Mouse (Mus musculus): Measurements from ENCODE around the gene Odf2l. TPM values are rescaled to one million over a fixed set of nuclear protein-coding genes. Genes with fewer than 3 reads are reported as not detected.

The Odf2l gene
- polyA plus RNA-seq, 1 experiment, result 1.5 TPM

DNA sequence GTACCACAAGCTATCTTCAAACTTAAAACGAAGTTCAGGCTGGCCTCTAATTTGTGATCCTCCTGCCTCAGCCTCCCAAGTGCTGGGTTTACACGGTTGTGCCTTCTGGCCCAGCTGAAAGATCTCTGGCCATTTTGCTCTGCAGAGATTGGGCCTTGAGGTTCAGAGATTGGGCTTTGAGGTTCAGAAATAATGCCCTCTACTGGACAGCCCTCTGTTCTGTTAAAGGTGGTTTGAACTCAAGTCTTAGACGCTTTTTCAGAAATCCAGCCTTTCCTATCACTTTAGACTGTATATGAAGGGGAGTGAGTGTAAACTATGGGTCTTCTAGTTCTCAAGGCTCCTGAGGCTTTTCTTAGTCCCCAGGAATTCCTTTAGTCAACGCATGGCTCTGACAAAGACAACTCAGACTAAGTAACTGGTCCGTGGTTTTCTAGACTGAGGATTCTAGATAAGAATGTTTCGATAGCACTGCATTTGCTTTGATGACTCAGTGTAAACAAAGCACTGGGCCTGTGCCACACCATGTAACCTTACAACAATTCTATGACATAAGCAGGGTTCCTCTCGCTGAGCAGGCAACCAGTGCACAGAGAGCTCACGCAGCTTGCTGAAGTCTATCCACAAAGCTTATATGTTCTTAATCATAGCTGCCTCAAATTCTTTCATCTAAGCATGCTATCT lies 77.0 kb downstream of the Odf2l start:
- 45% methylated on average over 8 of the region's 8 CpGs for WGBS
- DNase-seq (ENCODE audit: low read depth, low spot score), result no peak

DNA sequence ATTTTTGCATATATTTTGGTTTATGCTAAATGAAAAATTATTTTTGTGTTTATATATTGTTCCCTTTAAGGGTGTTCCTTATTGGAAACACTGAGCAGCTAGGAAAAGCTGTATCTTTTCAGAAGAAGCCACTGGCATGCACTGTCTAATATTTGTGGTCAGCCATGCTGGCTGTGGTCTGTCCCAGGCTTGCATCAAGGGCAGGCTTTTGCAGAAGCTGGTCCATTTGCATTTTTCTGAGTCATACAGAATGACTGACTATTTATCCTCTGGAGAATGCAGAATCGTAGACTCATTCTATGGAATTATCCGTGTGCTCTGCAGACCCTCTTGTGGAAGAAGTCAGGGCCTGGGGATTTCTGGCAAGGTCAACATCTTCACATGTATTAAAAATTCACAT lies 79.7 kb downstream of the Odf2l start:
- no peak for DNase-seq (ENCODE audit: low read depth, low spot score)
- WGBS, result 87% methylated on average over 2 of the region's 2 CpGs

Other genes with a start within 250 kb of the Odf2l start
- 217 and 446 TPM in 2 replicates for gene Clca4b, start 186.1 kb upstream of the Odf2l start, polyA plus RNA-seq (2012; rRNA removed)
- gene Clca4a, start 143.5 kb upstream of the Odf2l start, polyA plus RNA-seq (2012; rRNA removed), result 102 and 252 TPM in 2 replicates
- gene Clca1, start 85.8 kb upstream of the Odf2l start, polyA plus RNA-seq (2012; rRNA removed), result 539 and 585 TPM in 2 replicates
- gene Clca2, start 19.1 kb upstream of the Odf2l start, polyA plus RNA-seq (2012; rRNA removed), result 0.11 and 0.18 TPM in 2 replicates
- gene Col24a1, start 173.9 kb downstream of the Odf2l start, polyA plus RNA-seq (2012; rRNA removed), result 0.24 and 0.38 TPM in 2 replicates

Measured in large intestine, adult 2 months (tissue).